Mouse (Mus musculus): ENCODE data around the gene Plcd4. TPM values are rescaled to one million over a fixed set of nuclear protein-coding genes. Genes with fewer than 3 reads are reported as not detected.
"Not testable (repeated sequence)": the region's sequence is repeated elsewhere in the genome, so short reads cannot be mapped to it uniquely, and the experiment has no call there.

Gene Plcd4
- polyA plus RNA-seq (2012; rRNA removed) = not detected in 2 replicates

GRCm38 (mm10) chr1:74542451-74542961 lies at the start of gene Plcd4:
Gene Plcd4, plus strand, starts transcription at chr1:74542888.
- Histone ChIP-seq H3K4me3 (ENCODE audit: extremely low read depth, insufficient read depth, insufficient read length) (no peak within 1 kb of the TSS), H3K4me1 (ENCODE audit: control insufficient read depth, insufficient read depth, insufficient read length) (no peaks in the 10 kb centered on the region), H3K27ac (ENCODE audit: insufficient read depth, low read length) (no peak within 1 kb of the TSS), H3K36me3 (ENCODE audit: control insufficient read depth, insufficient read depth, low read length) (no peaks in the 10 kb centered on the region), H3K27me3 (ENCODE audit: control insufficient read depth, insufficient read depth, low read length) (no peaks in the 10 kb centered on the region)
- WGBS = 21% methylated on average over 6 of the region's 6 CpGs
- TF ChIP-seq POLR2A (IDR thresholded peaks at IDR 0.05; ENCODE audit: low read depth, low read length) (no peak), CTCF (IDR thresholded peaks at IDR 0.05; ENCODE audit: extremely low read depth, insufficient read depth, insufficient read length, insufficient replicate concordance) (no peak)
- DNase-seq (ENCODE audit: low read depth in 1 of 2, low spot score in 2 of 2) = no peak

- H3K36me3 ChIP-seq (ENCODE audit: control insufficient read depth, insufficient read depth, low read length) = no peaks in the 10 kb centered on the region
- no peak overlapping the region for H3K4me3 ChIP-seq (ENCODE audit: extremely low read depth, insufficient read depth, insufficient read length)
- 70% methylated on average over 1 of the region's 1 CpGs for WGBS
- no peaks in the 10 kb centered on the region for H3K27me3 ChIP-seq (ENCODE audit: control insufficient read depth, insufficient read depth, low read length)
- DNase-seq (ENCODE audit: low read depth in 1 of 2, low spot score in 2 of 2) = no peak
- no peak overlapping the region for H3K27ac ChIP-seq (ENCODE audit: insufficient read depth, low read length)
- no peaks in the 10 kb centered on the region; the same call in 1 of the 2 replicates for H3K4me1 ChIP-seq (ENCODE audit: control insufficient read depth, insufficient read depth, insufficient read length)
- TF ChIP-seq POLR2A (IDR thresholded peaks at IDR 0.05; ENCODE audit: low read depth, low read length) (no peak), CTCF (IDR thresholded peaks at IDR 0.05; ENCODE audit: extremely low read depth, insufficient read depth, insufficient read length, insufficient replicate concordance) (no peak)
These were observed 41.6 kb upstream of the Plcd4 start for GRCm38 (mm10) chr1:74501106-74501505.

GRCm38 (mm10) chr1:74505393-74505720 lies 37.3 kb upstream of the Plcd4 start:
- H3K27me3 ChIP-seq (ENCODE audit: control insufficient read depth, insufficient read depth, low read length) = no peaks in the 10 kb centered on the region
- DNase-seq (ENCODE audit: low read depth in 1 of 2, low spot score in 2 of 2) = no peak
- no peaks in the 10 kb centered on the region; the same call in 1 of the 2 replicates for H3K4me1 ChIP-seq (ENCODE audit: control insufficient read depth, insufficient read depth, insufficient read length)
- under 1% methylated on average over 22 of the region's 22 CpGs for WGBS
- H3K27ac ChIP-seq (ENCODE audit: insufficient read depth, low read length) = peak overlapping the region; percentile 35; the same call in 1 of the 2 replicates
- peak overlapping the region; percentile 72 for H3K4me3 ChIP-seq (ENCODE audit: extremely low read depth, insufficient read depth, insufficient read length)
- H3K36me3 ChIP-seq (ENCODE audit: control insufficient read depth, insufficient read depth, low read length) = no peaks in the 10 kb centered on the region
- TF ChIP-seq CTCF (IDR thresholded peaks at IDR 0.05; ENCODE audit: extremely low read depth, insufficient read depth, insufficient read length, insufficient replicate concordance) = no peak
- TF ChIP-seq POLR2A (IDR thresholded peaks at IDR 0.05; ENCODE audit: low read depth, low read length) = no peak

- WGBS = under 1% methylated on average over 64 of the region's 64 CpGs
- peak; percentile 96 to 100 for DNase-seq (ENCODE audit: low read depth in 1 of 2, low spot score in 2 of 2)
- TF ChIP-seq CTCF (IDR thresholded peaks at IDR 0.05; ENCODE audit: extremely low read depth, insufficient read depth, insufficient read length, insufficient replicate concordance) = no peak
- peak; percentile 39 for TF ChIP-seq POLR2A (IDR thresholded peaks at IDR 0.05; ENCODE audit: low read depth, low read length)
- Histone ChIP-seq H3K36me3 (ENCODE audit: control insufficient read depth, insufficient read depth, low read length) (no peaks in the 10 kb centered on the region), H3K27me3 (ENCODE audit: control insufficient read depth, insufficient read depth, low read length) (no peaks in the 10 kb centered on the region), H3K27ac (ENCODE audit: insufficient read depth, low read length) (peak within 1 kb of the TSS; percentile 84), H3K4me1 (ENCODE audit: control insufficient read depth, insufficient read depth, insufficient read length) (no peaks in the 10 kb centered on the region; the same call in 1 of the 2 replicates), H3K4me3 (ENCODE audit: extremely low read depth, insufficient read depth, insufficient read length) (peak within 1 kb of the TSS; percentile 76)
These were observed 36.8 kb upstream of the Plcd4 start, which contains the start of gene Cnot9 for GRCm38 (mm10) chr1:74505721-74506464. Gene Cnot9, plus strand, starts transcription at chr1:74506058.

- no peak for DNase-seq (ENCODE audit: low read depth in 1 of 2, low spot score in 2 of 2)
- under 1% methylated on average over 34 of the region's 34 CpGs for WGBS
- Histone ChIP-seq H3K36me3 (ENCODE audit: control insufficient read depth, insufficient read depth, low read length) (no peaks in the 10 kb centered on the region), H3K27ac (ENCODE audit: insufficient read depth, low read length) (peak overlapping the region; percentile 84), H3K4me1 (ENCODE audit: control insufficient read depth, insufficient read depth, insufficient read length) (no peaks in the 10 kb centered on the region; the same call in 1 of the 2 replicates), H3K4me3 (ENCODE audit: extremely low read depth, insufficient read depth, insufficient read length) (peak overlapping the region; percentile 76), H3K27me3 (ENCODE audit: control insufficient read depth, insufficient read depth, low read length) (no peaks in the 10 kb centered on the region)
- TF ChIP-seq POLR2A (IDR thresholded peaks at IDR 0.05; ENCODE audit: low read depth, low read length) (no peak), CTCF (IDR thresholded peaks at IDR 0.05; ENCODE audit: extremely low read depth, insufficient read depth, insufficient read length, insufficient replicate concordance) (no peak)
These were observed 36.2 kb upstream of the Plcd4 start for GRCm38 (mm10) chr1:74506471-74506881.

GRCm38 (mm10) chr1:74507780-74508179 lies 34.9 kb upstream of the Plcd4 start:
- 82% methylated on average over 2 of the region's 2 CpGs for WGBS
- TF ChIP-seq CTCF (IDR thresholded peaks at IDR 0.05; ENCODE audit: extremely low read depth, insufficient read depth, insufficient read length, insufficient replicate concordance) = no peak
- no peak for TF ChIP-seq POLR2A (IDR thresholded peaks at IDR 0.05; ENCODE audit: low read depth, low read length)

GRCm38 (mm10) chr1:74511306-74511705 lies 31.4 kb upstream of the Plcd4 start:
- no peak for DNase-seq (ENCODE audit: low read depth in 1 of 2, low spot score in 2 of 2)
- 96% methylated on average over 5 of the region's 5 CpGs for WGBS
- Histone ChIP-seq H3K4me3 (ENCODE audit: extremely low read depth, insufficient read depth, insufficient read length) (no peak overlapping the region), H3K27me3 (ENCODE audit: control insufficient read depth, insufficient read depth, low read length) (no peaks in the 10 kb centered on the region), H3K27ac (ENCODE audit: insufficient read depth, low read length) (no peak overlapping the region), H3K4me1 (ENCODE audit: control insufficient read depth, insufficient read depth, insufficient read length) (no peaks in the 10 kb centered on the region), H3K36me3 (ENCODE audit: control insufficient read depth, insufficient read depth, low read length) (no peaks in the 10 kb centered on the region)
- no peak for TF ChIP-seq CTCF (IDR thresholded peaks at IDR 0.05; ENCODE audit: extremely low read depth, insufficient read depth, insufficient read length, insufficient replicate concordance)
- no peak for TF ChIP-seq POLR2A (IDR thresholded peaks at IDR 0.05; ENCODE audit: low read depth, low read length)

More at GRCm38 (mm10) chr1:74507780-74508179, 34.9 kb upstream of the Plcd4 start:
- no peaks in the 10 kb centered on the region for H3K36me3 ChIP-seq (ENCODE audit: control insufficient read depth, insufficient read depth, low read length)
- no peak overlapping the region for H3K4me3 ChIP-seq (ENCODE audit: extremely low read depth, insufficient read depth, insufficient read length)
- H3K27ac ChIP-seq (ENCODE audit: insufficient read depth, low read length) = no peak overlapping the region
- DNase-seq (ENCODE audit: low read depth in 1 of 2, low spot score in 2 of 2) = no peak
- no peaks in the 10 kb centered on the region for H3K27me3 ChIP-seq (ENCODE audit: control insufficient read depth, insufficient read depth, low read length)
- no peaks in the 10 kb centered on the region; the same call in 1 of the 2 replicates for H3K4me1 ChIP-seq (ENCODE audit: control insufficient read depth, insufficient read depth, insufficient read length)

GRCm38 (mm10) chr1:74512999-74513398 lies 29.7 kb upstream of the Plcd4 start:
- 90% methylated on average over 1 of the region's 1 CpGs for WGBS
- H3K36me3 ChIP-seq (ENCODE audit: control insufficient read depth, insufficient read depth, low read length) = not testable (repeated sequence)

More at GRCm38 (mm10) chr1:74512999-74513398, 29.7 kb upstream of the Plcd4 start:
- H3K4me1 ChIP-seq (ENCODE audit: control insufficient read depth, insufficient read depth, insufficient read length); DNase-seq (ENCODE audit: low read depth in 1 of 2, low spot score in 2 of 2); H3K4me3 ChIP-seq (ENCODE audit: extremely low read depth, insufficient read depth, insufficient read length); H3K27ac ChIP-seq (ENCODE audit: insufficient read depth, low read length); H3K27me3 ChIP-seq (ENCODE audit: control insufficient read depth, insufficient read depth, low read length): not testable (repeated sequence)

Measured in spleen, adult 2 months (tissue).